ENCODE assay signal across 8 mouse cellular contexts in the genomic region with DNA sequence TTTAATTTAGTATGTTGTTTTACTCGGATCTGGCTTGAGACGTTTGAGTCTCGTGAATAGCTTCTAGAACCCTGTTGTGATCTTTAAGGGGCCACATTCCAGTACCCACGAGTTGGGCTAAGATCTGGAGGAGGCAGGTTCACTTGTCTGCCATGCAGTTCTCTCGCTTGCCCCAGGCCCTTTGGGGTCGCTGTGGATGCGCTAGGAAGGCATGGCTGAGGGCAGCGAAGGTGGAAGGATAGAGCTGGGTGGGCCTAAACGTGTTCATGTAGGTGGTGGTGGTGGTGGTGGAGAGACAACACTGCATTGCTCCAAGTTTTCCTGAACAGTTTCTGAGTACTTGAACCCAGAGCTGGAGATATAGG. TPM values are rescaled to one million over a fixed set of nuclear protein-coding genes. Genes with fewer than 3 reads are reported as not detected.
A peak's percentile ranks its signal among the peaks of the same experiment; 100 is the strongest.
DNase-seq lines count a peak whose midpoint lies in the region; ATAC-seq and TF ChIP-seq lines count a peak whose summit lies in the region.

No protein-coding gene starts in this region.

- H3K36me3 ChIP-seq in kidney, postnatal 0 days (ENCODE audit: insufficient read depth, low read length), result no peaks in the 10 kb centered on the region
- H3K36me3 ChIP-seq in midbrain, embryonic 10.5 days, result no peaks in the 10 kb centered on the region

- peak; percentile 43 for ATAC-seq in granulocyte monocyte progenitor cell, adult 5-6 weeks (replicated peaks; ENCODE audit: poor library complexity, severe bottlenecking)
- 0 out of 2 replicates have a peak, but pooled peaks have one; percentile 23 for ATAC-seq in kidney, postnatal 0 days (replicated peaks; ENCODE audit: low FRiP score, low read depth)

- DNase-seq in adrenal gland, adult (ENCODE audit: inconsistent age in 2 of 2, low spot score in 1 of 2), result peak; percentile 57 to 74
- DNase-seq in adrenal gland, adult 8-10 months, result no peak
- peak; percentile 72 for DNase-seq in CD4-positive helper T cell, adult 2 months (ENCODE audit: low read depth, low spot score)
- peak; percentile 44 for DNase-seq in cerebellum, adult 9-10 months
- DNase-seq in kidney, postnatal 0 days (ENCODE audit: low spot score), result peak; percentile 78
- DNase-seq in midbrain, embryonic 10.5 days (ENCODE audit: low spot score), result peak; percentile 78
- peak; percentile 42 for DNase-seq in testis, postnatal 10 days (ENCODE audit: low spot score)

- peak overlapping the region; percentile 63 for H3K4me3 ChIP-seq in kidney, postnatal 0 days (replicated peaks; ENCODE audit: low read depth, low read length)
- H3K4me3 ChIP-seq in midbrain, embryonic 10.5 days, result peak overlapping the region; percentile 74

- 0 out of 2 replicates have a peak, but pooled peaks cover 5% of the 10 kb centered on the region for H3K27me3 ChIP-seq in kidney, postnatal 0 days (ENCODE audit: insufficient read depth, low read length)
- H3K27me3 ChIP-seq in midbrain, embryonic 10.5 days (ENCODE audit: low read depth, poor library complexity, severe bottlenecking), result peaks cover 37% of the 10 kb centered on the region

- 3% methylated on average over 9 of the region's 9 CpGs for WGBS in kidney, postnatal 0 days
- WGBS in midbrain, embryonic 10.5 days, result 1% methylated on average over 9 of the region's 9 CpGs

- no peak overlapping the region for H3K27ac ChIP-seq in kidney, postnatal 0 days
- no peak overlapping the region for H3K27ac ChIP-seq in midbrain, embryonic 10.5 days (replicated peaks)

- peak; percentile 65 for TF ChIP-seq CTCF in kidney, postnatal 0 days (IDR thresholded peaks at IDR 0.05; ENCODE audit: low read depth)

- peak overlapping the region; percentile 99 for H3K4me2 ChIP-seq in kidney, postnatal 0 days (ENCODE audit: low read length)

- no peak overlapping the region for H3K9ac ChIP-seq in kidney, postnatal 0 days (ENCODE audit: low read depth, low read length)

- peaks cover 12% of the 10 kb centered on the region; the same call in 1 of the 2 replicates for H3K4me1 ChIP-seq in kidney, postnatal 0 days (replicated peaks; ENCODE audit: insufficient read depth, low read length)
- peaks cover 41% of the 10 kb centered on the region for H3K4me1 ChIP-seq in midbrain, embryonic 10.5 days

- no peaks in the 10 kb centered on the region for H3K9me3 ChIP-seq in kidney, postnatal 0 days (replicated peaks; ENCODE audit: low read length)
- H3K9me3 ChIP-seq in midbrain, embryonic 10.5 days (replicated peaks), result no peaks in the 10 kb centered on the region

RNA-seq across cellular contexts. Expression of a gene that starts 2.1 kb away (rescaled TPM):
- 10 to 100 TPM in 2 of 4 experiments, 1 to 10 TPM in 2; 6.7 to 17.5 (median 12.3) TPM for total RNA-seq in adrenal gland, adult 8-10 months (2022)
- total RNA-seq in granulocyte monocyte progenitor cell, adult 5-6 weeks (2014; fragmentation: Nextera tagmentation), result 1.3 and 3.8 TPM in 2 replicates
- 1.2 and 3.5 TPM in 2 replicates for total RNA-seq in granulocyte monocyte progenitor cell, adult 5-6 weeks (2017)
- polyA plus RNA-seq in kidney, postnatal 0 days (2015; fragmentation: Nextera tagmentation; extraction: Ambion mirVana), result 6.7 and 6.8 TPM in 2 replicates
- 4.7 and 6.0 TPM in 2 replicates for polyA plus RNA-seq in midbrain, embryonic 10.5 days (2016; fragmentation: Nextera tagmentation; extraction: Ambion mirVana)
